Mouse (Mus musculus) ES-Bruce4 (cell line): ENCODE results near the gene Fhl2.

Experiments
- CTCF ChIP-seq: IDR thresholded peaks from one replicate; pipeline ENCODE4 v1.8.1; 2011; ENCODE audit warnings: low read depth, low read length
- EP300 ChIP-seq: IDR thresholded peaks from 2 replicates; pipeline ENCODE4 v1.6.1; 2011; ENCODE audit warnings: low read depth, low read length; ENCODE audit not compliant: insufficient read depth
- POLR2A ChIP-seq: IDR thresholded peaks from one replicate; pipeline ENCODE4 v1.8.1; 2011; ENCODE audit warnings: low read length; ENCODE audit not compliant: insufficient read depth

DNA sequence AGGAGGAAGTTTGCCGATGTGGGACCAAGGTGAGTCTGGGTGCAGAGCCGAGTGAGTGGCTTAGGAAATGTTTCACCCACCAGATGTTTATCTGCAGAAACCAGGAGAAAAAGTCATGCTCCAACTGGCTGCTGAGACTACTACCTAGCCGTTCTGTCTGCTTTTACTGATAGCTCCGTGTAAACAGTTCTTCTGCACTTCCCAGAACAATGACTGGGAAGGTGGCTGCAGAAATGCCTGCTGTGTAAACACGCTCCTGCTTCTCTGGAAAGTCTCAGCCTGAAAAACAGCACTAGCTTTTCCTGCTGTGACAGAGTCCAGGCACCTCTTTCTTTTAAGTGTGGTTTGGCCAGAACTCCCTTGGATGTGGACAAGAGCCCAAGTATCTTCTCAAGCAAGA, 6.5 kb upstream of the Fhl2 start:
- no peak for TF ChIP-seq EP300
- no peak for TF ChIP-seq CTCF
- no peak for TF ChIP-seq POLR2A
